Mouse (Mus musculus) CD4-positive, CD25-positive, alpha-beta regulatory T cell, adult 2 months (primary cell): ENCODE data around the gene BC035947.
"Not testable (repeated sequence)": the region's sequence is repeated elsewhere in the genome, so short reads cannot be mapped to it uniquely, and the experiment has no call there.

Experiments used
- DNase-seq: peaks from one replicate; pipeline ENCODE4 v3.0.0-alpha.2; 2012; ENCODE audit warnings: low read depth, low spot score

The BC035947 gene

DNA sequence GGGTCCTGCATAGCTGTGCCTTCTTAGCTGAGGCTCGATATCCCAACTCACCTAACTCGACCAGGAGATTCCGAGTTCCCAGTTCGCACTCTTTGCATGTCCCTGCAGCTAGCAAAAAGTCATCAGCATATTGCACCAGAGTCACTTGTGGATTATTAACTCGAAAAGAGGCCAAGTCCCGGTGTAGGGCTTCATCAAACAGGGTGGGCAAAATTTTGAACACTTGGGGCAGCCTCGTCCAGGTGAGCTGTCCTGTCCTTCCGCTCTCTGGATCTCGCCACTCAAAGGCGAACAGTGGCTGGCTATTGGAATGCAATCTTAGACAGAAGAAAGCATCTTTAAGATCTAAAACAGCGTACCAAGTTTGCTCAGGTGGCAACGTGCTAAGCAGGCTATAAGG is 10.1 kb downstream of the BC035947 start:
- DNase-seq: not testable (repeated sequence)

DNA sequence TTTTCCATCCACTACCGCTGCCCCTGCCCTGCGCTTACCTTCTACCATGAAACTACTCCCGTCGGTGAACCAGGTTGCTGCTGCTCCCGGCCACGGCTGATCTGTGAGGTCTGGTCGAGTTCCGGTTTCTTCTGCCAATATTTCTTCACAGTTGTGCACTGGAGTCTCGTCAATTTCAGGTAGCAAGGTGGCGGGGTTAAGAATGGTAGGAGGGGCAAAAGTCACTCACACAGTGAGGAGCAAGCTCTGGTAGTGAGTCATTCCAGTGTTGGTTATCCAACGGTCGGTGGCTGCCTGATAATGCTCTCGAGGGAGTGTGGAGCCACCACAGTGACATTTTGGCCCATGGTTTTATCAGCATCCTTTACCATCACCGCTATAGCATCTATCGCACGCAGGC is 10.9 kb downstream of the BC035947 start:
- DNase-seq: no peak

DNA sequence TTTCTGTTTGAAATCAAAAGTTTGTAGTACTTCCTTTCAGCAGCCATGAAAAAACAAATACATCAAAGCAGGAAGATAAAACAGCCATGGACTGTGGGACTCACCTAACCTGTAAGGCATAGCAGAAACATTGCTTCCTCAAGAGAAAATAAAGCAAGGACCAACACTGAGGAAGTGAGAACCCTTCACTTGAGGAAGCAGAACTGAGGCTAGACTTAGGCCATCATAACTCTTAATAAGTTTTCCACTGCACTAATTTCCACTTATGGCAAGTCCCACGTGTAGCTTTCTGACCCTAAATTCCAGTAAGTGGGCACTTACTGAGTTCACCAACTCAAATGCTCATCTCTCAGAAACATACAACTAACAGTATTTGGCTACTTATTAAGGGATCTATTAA is 21.8 kb downstream of the BC035947 start:
- DNase-seq: peak; percentile 5

DNA sequence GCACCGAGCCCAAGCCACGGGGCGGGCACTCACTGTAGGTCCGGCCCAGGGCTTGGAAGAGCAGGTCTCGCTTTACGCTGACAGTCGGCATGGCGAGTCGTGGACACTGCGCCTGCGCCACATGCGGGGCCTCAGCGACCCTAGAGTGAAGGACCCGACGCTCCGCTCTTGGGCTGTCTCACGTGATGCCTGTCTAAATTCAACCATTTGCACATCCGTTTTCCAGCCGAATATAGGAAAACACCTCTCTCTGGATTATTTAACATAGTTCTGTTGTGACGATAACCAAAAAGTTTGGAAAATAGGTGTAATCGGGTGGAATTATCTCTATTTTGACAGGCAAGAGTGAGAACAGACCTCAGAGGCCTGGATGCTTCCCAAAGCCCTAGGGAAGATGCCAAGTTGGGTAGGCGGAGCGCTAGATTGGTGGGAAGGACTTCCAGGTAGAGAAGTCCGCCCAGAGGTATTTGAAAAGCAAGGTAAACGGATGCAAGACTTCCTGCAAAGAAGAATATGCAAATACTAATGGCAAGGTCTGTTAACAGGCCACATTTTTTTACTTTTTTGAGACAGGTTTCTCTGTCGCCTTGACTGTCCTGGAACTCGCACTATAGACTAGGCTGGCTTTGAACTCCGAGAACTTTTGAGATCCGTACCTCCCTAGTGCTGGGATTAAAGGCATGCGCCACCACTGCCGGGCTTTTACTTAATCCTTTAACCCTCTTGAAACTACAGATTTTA is 23.0 kb downstream of the BC035947 start, which contains the start of gene Farsb:
Gene Farsb, minus strand, starts transcription at position 146 of the 741 bp plus-strand sequence.
- DNase-seq: peak; percentile 94

DNA sequence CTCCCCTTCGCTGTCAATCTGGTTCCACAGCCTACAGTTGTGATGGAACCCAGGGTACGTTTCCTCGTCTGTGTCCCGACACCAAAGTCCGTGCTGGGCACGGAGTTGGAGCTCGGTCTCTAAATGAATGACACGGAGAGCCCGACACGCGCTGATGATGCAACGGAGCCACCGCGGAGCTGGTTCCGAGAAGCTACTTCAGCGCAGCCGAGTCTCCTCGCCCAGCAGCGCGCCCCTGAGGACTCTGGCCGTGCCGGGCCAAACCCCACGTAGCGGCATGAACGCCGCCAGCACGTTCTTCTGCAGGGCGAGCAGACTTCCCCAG is 23.6 kb downstream of the BC035947 start:
- DNase-seq: no peak

DNA sequence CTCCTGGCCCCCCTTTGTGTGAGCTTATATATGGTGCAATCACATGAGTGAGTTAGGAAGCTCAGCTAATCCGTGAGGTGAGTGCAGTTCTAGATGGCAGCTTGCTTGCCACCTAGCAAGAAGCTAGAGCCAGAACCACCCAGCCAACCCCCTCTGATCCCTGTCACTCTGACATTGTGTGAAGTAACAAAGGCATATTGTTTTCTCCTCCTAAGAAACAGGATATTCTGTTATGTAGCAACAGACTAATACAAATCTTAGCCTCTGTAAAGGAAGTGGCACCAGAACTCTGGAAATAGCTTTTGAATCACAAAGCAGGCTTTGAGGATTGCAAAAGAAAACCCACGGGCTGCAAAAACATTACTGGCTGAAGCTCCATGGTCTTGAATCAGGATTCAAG is 27.6 kb downstream of the BC035947 start:
- DNase-seq: no peak

DNA sequence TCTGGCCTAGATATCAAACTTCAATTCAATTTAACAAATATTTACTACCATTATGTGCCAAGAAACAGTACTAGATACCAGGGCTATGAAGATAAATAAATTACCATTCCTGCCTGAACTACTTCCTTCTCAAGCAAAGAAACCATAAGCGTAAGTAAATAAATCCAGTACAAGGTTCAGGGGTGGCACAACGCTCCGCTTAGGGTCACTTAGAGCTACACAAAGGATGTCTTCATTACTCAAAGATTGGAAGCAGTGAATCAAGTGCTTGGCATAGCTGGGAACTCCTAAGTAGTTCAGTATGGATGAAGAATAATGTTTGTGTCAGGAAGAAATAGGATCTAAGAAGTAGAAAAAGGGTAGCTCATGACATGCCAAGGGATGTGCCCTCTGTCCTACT is 28.5 kb downstream of the BC035947 start:
- no peak for DNase-seq

DNA sequence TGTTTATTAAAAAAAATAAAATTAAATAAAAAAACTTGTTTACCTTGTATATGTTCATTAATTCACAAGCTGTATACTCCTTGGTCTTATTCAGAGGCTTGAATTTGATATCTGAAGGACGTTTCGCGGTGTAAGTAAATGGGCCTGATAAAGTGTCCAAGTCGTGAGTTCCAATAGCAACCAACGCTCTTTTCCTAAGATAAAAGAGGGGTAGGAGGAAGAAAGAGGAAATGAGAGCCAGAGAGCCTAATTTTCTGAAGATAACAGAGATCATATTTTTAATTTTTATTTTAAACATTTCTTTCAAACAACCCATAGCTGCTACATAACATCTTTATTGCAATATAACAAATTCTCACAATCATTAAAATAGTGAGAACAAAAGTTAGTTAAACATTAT is 39.5 kb downstream of the BC035947 start:
- DNase-seq: no peak

DNA sequence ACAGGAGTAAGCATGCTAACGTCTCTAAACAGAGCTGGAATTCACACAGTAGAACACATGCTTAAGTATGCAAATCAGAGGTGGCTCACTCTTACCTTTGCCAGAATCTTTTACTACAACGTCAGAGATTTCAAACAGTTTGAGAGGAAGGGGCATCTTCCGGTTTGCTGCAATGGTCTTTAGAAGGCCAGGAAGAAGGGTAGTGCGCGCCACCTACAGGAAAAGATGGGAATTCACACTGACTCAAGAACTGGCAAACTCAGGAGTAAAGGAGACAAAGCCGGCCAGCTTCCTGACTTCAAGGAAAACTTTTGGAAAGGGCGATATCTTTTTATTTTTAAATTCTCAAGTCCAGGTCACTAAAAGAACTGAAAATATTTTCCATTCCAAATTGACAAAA is 57.3 kb downstream of the BC035947 start:
- DNase-seq: peak; percentile 57

DNA sequence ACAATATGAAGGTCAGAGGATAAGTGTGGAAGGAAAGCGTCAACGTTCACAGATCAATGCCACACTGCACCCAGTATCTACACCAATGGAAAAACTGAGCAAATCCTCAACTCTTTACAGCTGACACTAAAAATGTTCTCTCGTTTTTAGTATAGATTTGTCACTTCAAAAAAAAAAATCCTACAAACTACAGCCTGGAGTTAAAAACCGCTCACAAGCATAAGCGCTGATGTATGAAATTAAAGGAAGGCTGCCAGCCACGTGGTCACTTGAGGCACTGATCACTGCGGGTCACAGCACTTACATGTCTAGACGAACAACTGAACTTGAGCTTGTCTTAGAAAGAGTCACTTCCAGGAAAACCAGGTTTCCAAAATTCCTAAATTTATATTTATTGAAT is 58.1 kb downstream of the BC035947 start:
- peak; percentile 5 for DNase-seq

DNA sequence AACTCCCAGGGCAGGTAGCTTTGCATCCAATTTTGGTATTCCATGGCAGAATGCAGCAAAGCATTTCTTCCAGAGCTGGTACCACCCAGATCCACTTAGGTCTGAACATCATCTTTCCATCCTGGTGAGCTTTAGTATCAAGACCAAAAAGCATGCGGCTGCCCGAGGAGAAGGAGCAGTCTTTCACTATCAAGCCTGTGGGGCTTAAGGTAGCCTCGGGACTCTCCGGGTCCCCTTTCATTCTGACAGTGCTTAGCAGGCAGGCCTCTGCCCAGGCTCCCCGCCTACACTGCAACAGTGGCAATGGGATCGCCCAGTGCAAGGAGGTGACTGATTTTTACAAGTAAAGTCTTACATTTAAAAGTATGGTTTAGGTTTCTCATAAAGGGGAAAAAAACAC is 59.4 kb downstream of the BC035947 start:
- no peak for DNase-seq

DNA sequence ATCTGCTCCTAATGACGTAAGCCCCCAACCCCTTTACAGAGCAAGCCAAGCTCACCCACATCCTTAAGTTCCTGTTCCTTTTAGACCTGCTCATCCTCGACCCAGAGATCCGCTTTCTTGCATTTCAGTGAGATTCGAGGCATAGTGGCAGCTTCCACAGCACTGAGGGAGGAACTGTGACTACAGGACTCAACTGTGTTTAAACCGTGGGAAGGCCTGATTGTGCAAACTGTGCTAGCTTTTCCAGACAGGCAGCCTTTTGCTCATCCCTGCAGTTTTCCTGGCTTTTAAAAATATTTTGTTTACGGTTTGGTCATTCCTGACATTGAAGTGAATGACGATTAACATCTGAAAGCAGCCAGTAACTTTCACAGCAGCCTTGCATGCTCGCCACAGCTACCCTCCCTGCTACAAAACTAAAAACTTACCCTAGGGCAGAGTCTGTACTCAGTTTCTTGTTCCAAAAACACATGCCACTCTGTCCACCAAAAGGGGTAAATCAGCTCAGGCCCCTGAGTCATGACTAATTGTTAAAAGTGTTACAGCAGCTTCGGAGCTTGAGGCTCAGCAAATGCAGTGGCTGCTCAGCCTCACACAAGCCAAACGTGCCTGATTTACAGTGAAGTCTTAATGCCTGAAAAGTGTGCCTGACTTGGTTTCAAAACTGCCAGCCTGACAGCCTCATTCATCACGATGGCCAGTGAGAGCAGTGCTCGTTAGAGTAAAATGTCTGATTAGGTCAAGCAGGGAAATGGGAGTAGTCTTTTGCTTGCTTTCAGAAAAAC is 60.7 kb downstream of the BC035947 start:
- DNase-seq: no peak

DNA sequence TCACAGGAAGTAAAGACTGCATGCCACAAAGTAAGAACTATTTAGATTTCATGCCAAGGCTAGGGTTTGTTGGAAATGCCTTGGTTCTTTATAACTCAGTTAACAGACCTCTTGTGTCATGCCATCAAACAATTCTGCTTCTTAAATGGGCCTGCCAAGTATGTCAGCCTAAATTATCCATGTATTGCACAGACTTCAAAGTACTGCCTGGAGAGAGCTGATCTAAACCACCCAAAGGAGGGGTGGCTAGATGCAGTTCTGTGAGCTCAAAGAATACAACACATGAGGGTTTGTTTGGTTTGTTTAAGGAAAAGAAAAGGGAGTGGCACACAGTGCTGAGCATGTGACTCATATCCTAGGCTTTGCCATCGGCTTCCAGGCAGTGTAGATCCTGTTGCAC is 63.9 kb downstream of the BC035947 start:
- DNase-seq: no peak
